28 mouse cellular contexts compared by ENCODE assay signal in genomic region chr15:44026468-44027028, GRCm38 (mm10).
DNase-seq lines count a peak whose midpoint lies in the region; ATAC-seq lines count a peak whose summit lies in the region.
"Had no signal": no experiment of that assay in that cellular context is flagged by ENCODE, and none has a peak within 500 bp of the region (broad histone marks: within the 10 kb centered on the region; RNA-seq: fewer than 3 reads in every experiment).

No protein-coding gene starts in this region.

- intact Hi-C loops in heart, postnatal 14 days (cut with DNase I): no loop called here

- DNase-seq in heart, adult 11 months: peak; percentile 52
- no peak for DNase-seq in heart, postnatal 14 days
- DNase-seq in kidney, postnatal 10 days: peak; percentile 4
- peak; percentile 14 for DNase-seq in ovary, postnatal 36 days (ENCODE audit: low spot score)
- no peak for DNase-seq in ovary, postnatal 10 days (ENCODE audit: low spot score)
- DNase-seq: adrenal gland, adult 2 months; adrenal gland, postnatal 14 days; cerebellum, adult 11 months; cerebellum, adult 2 months; cerebellum, adult 9-11 months; cerebellum, postnatal 25 days; gastrocnemius, postnatal 25 days; heart, adult 2 months; heart, postnatal 10 days; heart, postnatal 4 days had no signal

- H3K4me2 ChIP-seq in kidney, embryonic 16.5 days (replicated peaks; ENCODE audit: low read depth, low read length): no peak overlapping the region
- H3K4me2 ChIP-seq in midbrain, embryonic 13.5 days (replicated peaks): no peak overlapping the region
- H3K4me2 ChIP-seq: embryonic facial prominence, embryonic 13.5 days; forebrain, embryonic 12.5 days; forebrain, embryonic 15.5 days; heart, embryonic 11.5 days; heart, embryonic 15.5 days; hindbrain, embryonic 14.5 days had no signal

- H3K9ac ChIP-seq in kidney, embryonic 16.5 days (replicated peaks; ENCODE audit: low read length): no peak overlapping the region
- H3K9ac ChIP-seq in midbrain, embryonic 13.5 days (replicated peaks): no peak overlapping the region
- H3K9ac ChIP-seq: embryonic facial prominence, embryonic 13.5 days; forebrain, embryonic 12.5 days; forebrain, embryonic 15.5 days; heart, embryonic 15.5 days; hindbrain, embryonic 14.5 days had no signal

- ATAC-seq in kidney, embryonic 16.5 days (ENCODE audit: low FRiP score, low TSS enrichment): no peak
- no peak for ATAC-seq in midbrain, embryonic 13.5 days
- ATAC-seq: CD4-positive, CD25-positive, alpha-beta regulatory T cell, adult 4 months; forebrain, embryonic 15.5 days; hindbrain, postnatal 0 days; inflammation-experienced regulatory T-cells, adult 6 months had no signal

- WGBS in kidney, embryonic 16.5 days: 30% methylated on average over 6 of the region's 6 CpGs
- WGBS in midbrain, embryonic 13.5 days: 73% methylated on average over 6 of the region's 6 CpGs

- H3K4me1 ChIP-seq in kidney, embryonic 16.5 days (ENCODE audit: insufficient read depth, low read length): no peaks in the 10 kb centered on the region
- no peaks in the 10 kb centered on the region for H3K4me1 ChIP-seq in midbrain, embryonic 13.5 days (replicated peaks)
- H3K4me1 ChIP-seq: embryonic facial prominence, embryonic 10.5 days; embryonic facial prominence, embryonic 13.5 days; forebrain, embryonic 12.5 days; forebrain, embryonic 15.5 days; heart, embryonic 15.5 days had no signal

- no peaks in the 10 kb centered on the region for H3K36me3 ChIP-seq in kidney, embryonic 16.5 days (ENCODE audit: insufficient read depth, low read length)
- H3K36me3 ChIP-seq in midbrain, embryonic 13.5 days: no peaks in the 10 kb centered on the region
- H3K36me3 ChIP-seq: embryonic facial prominence, embryonic 10.5 days; embryonic facial prominence, embryonic 13.5 days; forebrain, embryonic 12.5 days; forebrain, embryonic 15.5 days; heart, embryonic 15.5 days had no signal

- no peaks in the 10 kb centered on the region for H3K9me3 ChIP-seq in kidney, embryonic 16.5 days (ENCODE audit: low read length)
- H3K9me3 ChIP-seq in midbrain, embryonic 13.5 days: no peaks in the 10 kb centered on the region
- H3K9me3 ChIP-seq: embryonic facial prominence, embryonic 10.5 days; embryonic facial prominence, embryonic 13.5 days; forebrain, embryonic 12.5 days; forebrain, embryonic 15.5 days; heart, embryonic 15.5 days had no signal

- H3K27ac ChIP-seq in kidney, embryonic 16.5 days (ENCODE audit: low read length): no peak overlapping the region
- H3K27ac ChIP-seq in midbrain, embryonic 13.5 days: no peak overlapping the region
- H3K27ac ChIP-seq: embryonic facial prominence, embryonic 10.5 days; embryonic facial prominence, embryonic 13.5 days; forebrain, embryonic 12.5 days; forebrain, embryonic 15.5 days; heart, adult 2 months; heart, embryonic 15.5 days; hindbrain, embryonic 14.5 days; hindbrain, postnatal 0 days had no signal

- no peaks in the 10 kb centered on the region for H3K27me3 ChIP-seq in kidney, embryonic 16.5 days (ENCODE audit: insufficient read depth, low read length)
- no peaks in the 10 kb centered on the region for H3K27me3 ChIP-seq in midbrain, embryonic 13.5 days
- H3K27me3 ChIP-seq: embryonic facial prominence, embryonic 13.5 days; forebrain, embryonic 12.5 days; forebrain, embryonic 15.5 days; heart, embryonic 15.5 days had no signal

- H3K4me3 ChIP-seq in kidney, embryonic 16.5 days (ENCODE audit: low read length): no peak overlapping the region
- no peak overlapping the region for H3K4me3 ChIP-seq in midbrain, embryonic 13.5 days (replicated peaks)
- H3K4me3 ChIP-seq: embryonic facial prominence, embryonic 10.5 days; embryonic facial prominence, embryonic 13.5 days; erythroblast, embryonic 14.5 days; forebrain, embryonic 12.5 days; forebrain, embryonic 15.5 days; heart, adult 2 months; heart, embryonic 15.5 days had no signal

Comparison
In these comparisons a context has a peak if more than half of its experiments do, and no peak if none do; other contexts are left out.
1. DNase-seq: peak in heart, adult 11 months (single experiment), kidney, postnatal 10 days (single experiment) and ovary, postnatal 36 days (single experiment); none in heart, postnatal 14 days (0 of 2) and ovary, postnatal 10 days (single experiment).